Mouse (Mus musculus) forebrain, postnatal 0 days (tissue): ENCODE data around the gene Gm10639. TPM values are rescaled to one million over a fixed set of nuclear protein-coding genes. Genes with fewer than 3 reads are reported as not detected.
"Not testable (repeated sequence)": the region's sequence is repeated elsewhere in the genome, so short reads cannot be mapped to it uniquely, and the experiment has no call there.

ENCODE experiments used
- ATAC-seq: fragments of 200-750 bp; cut with Nextera tagmentation; 2 replicates; pipeline ENCODE4 v1.8.0; 2017; ENCODE audit warnings: mild to moderate bottlenecking, moderate library complexity
- DNase-seq: peaks from one replicate; pipeline ENCODE4 v3.0.0-alpha.2; 2015
- H3K27ac ChIP-seq: fragments of 300-500 bp; sonication (generic); 2 replicates; pipeline ENCODE4 v1.5.1; 2014; ENCODE audit warnings: low read depth, mild to moderate bottlenecking, antibody characterized with exemption, low read length, moderate library complexity, mixed read lengths
- H3K27me3 ChIP-seq: fragments of 300-500 bp; sonication (generic); 2 replicates; pipeline ENCODE4 v1.6.1; 2014; ENCODE audit warnings: mild to moderate bottlenecking, low read length, mixed read lengths; ENCODE audit not compliant: insufficient read depth
- H3K36me3 ChIP-seq: fragments of 300-500 bp; sonication (generic); 2 replicates; pipeline ENCODE4 v1.6.1; 2014; ENCODE audit warnings: mild to moderate bottlenecking, moderate library complexity; ENCODE audit not compliant: insufficient read depth
- H3K4me1 ChIP-seq: fragments of 300-500 bp; sonication (generic); 2 replicates; pipeline ENCODE4 v1.6.1; 2014; ENCODE audit warnings: antibody characterized with exemption; ENCODE audit not compliant: insufficient read depth
- H3K4me2 ChIP-seq: fragments of 300-500 bp; sonication (generic); 2 replicates; pipeline ENCODE4 v1.6.1; 2014; ENCODE audit warnings: low read depth, mild to moderate bottlenecking, moderate library complexity
- H3K4me3 ChIP-seq: fragments of 300-500 bp; sonication (generic); 2 replicates; pipeline ENCODE4 v1.5.1; 2014; ENCODE audit warnings: low read depth, low read length, mixed read lengths
- H3K9ac ChIP-seq: fragments of 300-500 bp; sonication (generic); 2 replicates; pipeline ENCODE4 v1.6.1; 2014; ENCODE audit warnings: mild to moderate bottlenecking
- H3K9me3 ChIP-seq: fragments of 300-500 bp; sonication (generic); 2 replicates; pipeline ENCODE4 v1.6.1; 2016; ENCODE audit warnings: low read length
- CTCF ChIP-seq: sonication (generic); IDR thresholded peaks from 2 replicates; pipeline ENCODE4 v1.5.1; 2016; ENCODE audit warnings: antibody characterized with exemption, control low read depth, low read depth
- WGBS: fragments of 180-500 bp; shearing (Covaris S2); extraction: QIAGEN DNeasy Blood & Tissue Kit; methylation state at CpG from one replicate; pipeline ENCODE4 v1.1.7; 2014; 5-methylcytosine and 5-hydroxymethylcytosine counted together
- polyA plus RNA-seq: library from polyadenylated mRNA; unstranded; fragments of >200 nt; fragmentation: Nextera tagmentation; extraction: Ambion mirVana; gene quantifications from 2 replicates; pipeline ENCODE4 v1.2.1, GENCODE M21; 2015
- total RNA-seq: library from RNA; depleted of rRNA; stranded (reverse); fragments of >200 nt; gene quantifications from 2 replicates; pipeline ENCODE4 v1.2.3, GENCODE M21; 2014

The Gm10639 gene
- total and polyA plus RNA-seq, 2 experiments from 2014 or later, result not detected

GRCm38 (mm10) chr9:78296089-78296488 lies 6.4 kb downstream of the Gm10639 start:
- TF ChIP-seq CTCF, result peak; percentile 75
- not testable (repeated sequence) for H3K4me3 ChIP-seq, H3K36me3 ChIP-seq, H3K9ac ChIP-seq, H3K4me1 ChIP-seq, H3K27ac ChIP-seq, H3K27me3 ChIP-seq, H3K4me2 ChIP-seq, H3K9me3 ChIP-seq
- peak; percentile 68 for DNase-seq
- peak; percentile 34; the same call in 1 of the 2 replicates for ATAC-seq
- WGBS, result 10% methylated on average over 6 of the region's 6 CpGs

DNA sequence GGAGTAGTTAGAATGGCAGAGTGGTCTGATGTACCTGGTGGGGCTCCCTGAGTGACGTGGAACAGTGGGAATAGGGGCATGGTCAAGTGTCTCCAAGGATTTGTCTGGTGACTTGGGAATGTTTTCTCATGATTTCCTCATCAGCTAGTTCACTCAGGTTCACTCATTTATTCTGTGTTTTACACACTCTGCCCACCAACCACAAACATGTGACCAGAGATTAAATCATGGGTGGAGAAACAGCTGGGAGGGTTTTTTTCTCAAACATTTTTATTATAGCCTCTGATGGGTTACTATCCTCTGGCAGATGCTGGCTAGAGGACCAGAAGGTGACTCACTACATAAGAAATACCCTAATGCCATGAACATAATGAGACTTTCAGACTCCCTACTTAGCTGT lies 8.5 kb downstream of the Gm10639 start:
- no peak overlapping the region for H3K9ac ChIP-seq
- H3K27ac ChIP-seq, result no peak overlapping the region
- H3K4me3 ChIP-seq, result no peak overlapping the region
- H3K36me3 ChIP-seq, result no peaks in the 10 kb centered on the region
- no peaks in the 10 kb centered on the region for H3K9me3 ChIP-seq
- ATAC-seq, result no peak
- no peaks in the 10 kb centered on the region for H3K4me1 ChIP-seq
- 85% methylated on average over 1 of the region's 1 CpGs for WGBS
- DNase-seq, result no peak
- no peaks in the 10 kb centered on the region for H3K27me3 ChIP-seq
- TF ChIP-seq CTCF, result no peak
- H3K4me2 ChIP-seq, result no peak overlapping the region

DNA sequence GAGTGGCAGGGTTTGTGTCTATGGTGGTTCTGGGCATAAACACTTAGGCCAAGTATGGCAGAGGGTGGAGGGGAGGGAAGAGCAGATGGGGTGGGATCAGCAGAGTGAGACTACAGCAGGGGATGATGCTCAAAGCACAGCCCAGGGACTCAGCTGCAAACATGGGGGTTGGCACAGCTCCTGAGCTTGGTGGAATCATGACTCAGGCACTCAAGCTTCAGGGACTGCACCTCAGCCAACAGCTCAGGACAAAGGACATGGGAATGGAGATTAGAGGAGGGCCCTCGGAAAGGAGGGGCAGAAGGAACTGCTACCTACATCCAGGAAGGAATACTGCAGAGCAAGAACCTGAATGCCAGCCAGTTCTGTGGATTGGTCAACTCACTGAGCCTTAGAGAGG lies 9.4 kb downstream of the Gm10639 start:
- WGBS, result 60% methylated on average over 1 of the region's 1 CpGs
- not testable (repeated sequence) for H3K4me2 ChIP-seq, DNase-seq, H3K9me3 ChIP-seq, H3K9ac ChIP-seq, H3K4me3 ChIP-seq, H3K36me3 ChIP-seq, ATAC-seq, H3K27ac ChIP-seq, H3K27me3 ChIP-seq, H3K4me1 ChIP-seq

- ATAC-seq, result not testable (repeated sequence)
- WGBS, result 68% methylated on average over 3 of the region's 3 CpGs
These were observed 18.4 kb downstream of the Gm10639 start for GRCm38 (mm10) chr9:78308122-78308521.

GRCm38 (mm10) chr9:78314696-78315095 lies 25.0 kb downstream of the Gm10639 start, which contains the start of gene Omt2a:
TSS of gene Omt2a (minus strand) at chr9:78314796.
- Histone ChIP-seq H3K9me3 (no peaks in the 10 kb centered on the region), H3K4me3 (no peak within 1 kb of the TSS), H3K36me3 (no peaks in the 10 kb centered on the region), H3K27me3 (no peaks in the 10 kb centered on the region), H3K4me1 (no peaks in the 10 kb centered on the region), H3K9ac (no peak within 1 kb of the TSS), H3K4me2 (no peak within 1 kb of the TSS), H3K27ac (no peak within 1 kb of the TSS)
- ATAC-seq (no peak), DNase-seq (no peak)
- TF ChIP-seq CTCF, result no peak
- WGBS, result 80% methylated on average over 2 of the region's 2 CpGs

More at GRCm38 (mm10) chr9:78308122-78308521, 18.4 kb downstream of the Gm10639 start:
- not testable (repeated sequence) for DNase-seq, H3K36me3 ChIP-seq, H3K9me3 ChIP-seq, H3K9ac ChIP-seq, H3K4me1 ChIP-seq, H3K4me2 ChIP-seq, H3K27me3 ChIP-seq, H3K4me3 ChIP-seq, H3K27ac ChIP-seq

- Histone ChIP-seq H3K4me1 (no peaks in the 10 kb centered on the region), H3K4me3 (no peak overlapping the region), H3K36me3 (no peaks in the 10 kb centered on the region), H3K27ac (no peak overlapping the region), H3K9me3 (no peaks in the 10 kb centered on the region), H3K4me2 (no peak overlapping the region), H3K27me3 (no peaks in the 10 kb centered on the region), H3K9ac (no peak overlapping the region)
- 42% methylated on average over 1 of the region's 1 CpGs for WGBS
- peak; percentile 47 for TF ChIP-seq CTCF
- ATAC-seq (no peak), DNase-seq (peak; percentile 15)
These were observed 29.8 kb downstream of the Gm10639 start for GRCm38 (mm10) chr9:78319499-78319898.

GRCm38 (mm10) chr9:78327289-78327688 lies 37.6 kb downstream of the Gm10639 start, which contains the start of gene Omt2b:
TSS of gene Omt2b (plus strand) at chr9:78327589.
- H3K36me3 ChIP-seq, H3K4me2 ChIP-seq, H3K4me3 ChIP-seq, DNase-seq, H3K4me1 ChIP-seq, H3K27me3 ChIP-seq, H3K9me3 ChIP-seq, ATAC-seq, H3K9ac ChIP-seq, H3K27ac ChIP-seq: not testable (repeated sequence)
- WGBS, result 55% methylated on average over 1 of the region's 1 CpGs

GRCm38 (mm10) chr9:78337050-78337449 lies 47.3 kb downstream of the Gm10639 start:
- H3K27me3 ChIP-seq, ATAC-seq, H3K4me2 ChIP-seq, H3K36me3 ChIP-seq, H3K9me3 ChIP-seq, H3K27ac ChIP-seq, H3K4me3 ChIP-seq, DNase-seq, H3K9ac ChIP-seq, H3K4me1 ChIP-seq: not testable (repeated sequence)
